Mouse (Mus musculus): ENCODE data around the gene Cilp2. TPM values are rescaled to one million over a fixed set of nuclear protein-coding genes. Genes with fewer than 3 reads are reported as not detected.

Cilp2 gene
- polyA plus RNA-seq, 1 experiment = 0.02 TPM

DNA sequence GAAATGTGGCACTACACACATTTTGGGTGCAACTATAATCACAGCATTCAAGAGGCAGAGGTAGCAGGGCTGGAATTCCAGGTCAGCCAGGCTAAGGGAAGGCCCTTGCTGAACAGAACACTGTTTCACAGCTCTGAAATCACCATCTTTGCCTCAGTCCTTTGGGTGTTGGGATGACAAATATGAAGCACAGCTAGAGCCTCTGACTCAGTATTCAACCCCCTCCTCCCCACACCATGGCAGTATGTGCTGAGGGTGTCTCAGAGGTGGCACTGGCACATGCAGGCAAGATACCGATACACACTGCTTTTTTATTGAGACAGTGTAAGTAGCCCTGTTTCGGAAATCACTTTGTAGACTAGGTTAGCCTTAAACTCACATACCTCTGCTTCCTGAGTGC is 18.8 kb upstream of the Cilp2 start:
- H3K36me3 ChIP-seq (ENCODE audit: control insufficient read depth, insufficient read depth) = peaks cover 23% of the 10 kb centered on the region
- H3K79me3 ChIP-seq (ENCODE audit: low read depth) = peaks cover under 1% of the 10 kb centered on the region
- no peak overlapping the region for H3K4me3 ChIP-seq (ENCODE audit: insufficient read depth, poor library complexity, severe bottlenecking)
- H3K79me2 ChIP-seq (ENCODE audit: control insufficient read depth, insufficient read depth) = peaks cover 2% of the 10 kb centered on the region
- no peaks in the 10 kb centered on the region for H3K27me3 ChIP-seq (ENCODE audit: control insufficient read depth, insufficient read depth, insufficient read length)
- H3ac ChIP-seq (ENCODE audit: control insufficient read depth, insufficient read length, low read depth) = no peak overlapping the region
- TF ChIP-seq MAX (IDR thresholded peaks at IDR 0.05) = no peak
- no peak for TF ChIP-seq CEBPB (IDR thresholded peaks at IDR 0.05; ENCODE audit: low read depth)
- TF ChIP-seq CTCF (IDR thresholded peaks at IDR 0.05; ENCODE audit: control insufficient read depth, insufficient read depth, insufficient read length) = no peak
- TF ChIP-seq MYOD1 (IDR thresholded peaks at IDR 0.05; ENCODE audit: control insufficient read depth, insufficient read length, low read depth) = no peak
- no peak for TF ChIP-seq USF1 (IDR thresholded peaks at IDR 0.05; ENCODE audit: low read depth)
- TF ChIP-seq FOSL1 (IDR thresholded peaks at IDR 0.05; ENCODE audit: insufficient read depth, low read length, poor library complexity, severe bottlenecking) = no peak
- TF ChIP-seq MYOG (IDR thresholded peaks at IDR 0.05; ENCODE audit: control insufficient read depth, extremely low read depth, insufficient read length) = no peak

DNA sequence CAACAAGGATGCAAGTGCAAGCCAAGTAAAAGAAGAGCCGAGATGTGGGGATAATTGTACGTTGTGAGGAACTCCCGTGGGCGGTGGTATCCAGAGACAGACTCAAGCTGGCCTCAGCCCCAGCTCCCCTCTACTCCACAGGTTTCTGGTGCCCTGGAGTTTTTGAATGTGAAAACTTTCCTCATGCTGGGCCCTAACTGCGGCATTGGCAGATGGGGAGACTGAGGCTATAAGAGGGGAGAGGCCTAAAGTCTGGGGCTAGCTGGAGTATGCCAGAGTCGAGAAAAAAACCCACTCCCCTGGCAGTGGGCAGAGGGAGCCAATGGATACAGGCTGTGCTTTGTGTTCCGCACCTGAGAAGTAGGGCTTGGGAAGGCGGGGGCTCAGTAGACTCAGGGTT is 16.6 kb upstream of the Cilp2 start:
- H3K36me3 ChIP-seq (ENCODE audit: control insufficient read depth, insufficient read depth) = peaks cover 8% of the 10 kb centered on the region
- no peak overlapping the region for H3ac ChIP-seq (ENCODE audit: control insufficient read depth, insufficient read length, low read depth)
- TF ChIP-seq MAX (IDR thresholded peaks at IDR 0.05) (no peak), MYOG (IDR thresholded peaks at IDR 0.05; ENCODE audit: control insufficient read depth, extremely low read depth, insufficient read length) (no peak), FOSL1 (IDR thresholded peaks at IDR 0.05; ENCODE audit: insufficient read depth, low read length, poor library complexity, severe bottlenecking) (no peak), CTCF (IDR thresholded peaks at IDR 0.05; ENCODE audit: control insufficient read depth, insufficient read depth, insufficient read length) (no peak), CEBPB (IDR thresholded peaks at IDR 0.05; ENCODE audit: low read depth) (no peak), MYOD1 (IDR thresholded peaks at IDR 0.05; ENCODE audit: control insufficient read depth, insufficient read length, low read depth) (no peak), USF1 (IDR thresholded peaks at IDR 0.05; ENCODE audit: low read depth) (no peak)
- H3K4me3 ChIP-seq (ENCODE audit: insufficient read depth, poor library complexity, severe bottlenecking) = no peak overlapping the region
- H3K27me3 ChIP-seq (ENCODE audit: control insufficient read depth, insufficient read depth, insufficient read length) = no peaks in the 10 kb centered on the region
- peaks cover 23% of the 10 kb centered on the region for H3K79me2 ChIP-seq (ENCODE audit: control insufficient read depth, insufficient read depth)
- peaks cover 13% of the 10 kb centered on the region for H3K79me3 ChIP-seq (ENCODE audit: low read depth)

DNA sequence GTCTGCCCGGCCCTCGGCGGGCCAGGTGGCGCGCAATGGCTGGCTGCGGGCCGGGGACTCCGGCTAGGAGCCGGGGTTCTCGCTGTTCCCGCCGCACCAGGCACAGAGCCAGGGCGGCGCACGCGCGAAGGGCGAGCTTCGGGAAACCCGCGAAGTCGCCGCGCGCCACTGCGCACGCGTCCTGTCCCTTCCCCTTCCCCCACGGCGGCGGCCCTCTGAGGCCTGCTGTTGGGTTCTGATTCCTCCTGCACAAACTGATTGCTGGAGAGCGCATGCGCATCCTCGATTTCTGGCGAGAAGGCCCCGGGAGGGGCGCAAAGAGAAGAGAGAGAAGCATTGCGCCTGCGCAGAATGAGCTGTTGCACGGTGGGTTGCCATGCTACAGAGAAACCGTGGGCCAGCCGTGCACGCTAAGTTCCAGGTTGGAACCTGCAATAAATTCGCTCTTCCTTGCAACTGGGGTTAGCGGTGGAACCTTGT is 15.6 kb upstream of the Cilp2 start:
- TF ChIP-seq MYOD1 (IDR thresholded peaks at IDR 0.05; ENCODE audit: control insufficient read depth, insufficient read length, low read depth) = no peak
- no peak for TF ChIP-seq USF1 (IDR thresholded peaks at IDR 0.05; ENCODE audit: low read depth)
- no peak for TF ChIP-seq MYOG (IDR thresholded peaks at IDR 0.05; ENCODE audit: control insufficient read depth, extremely low read depth, insufficient read length)
- peak; percentile 73 for TF ChIP-seq MAX (IDR thresholded peaks at IDR 0.05)
- Histone ChIP-seq H3ac (ENCODE audit: control insufficient read depth, insufficient read length, low read depth) (peak overlapping the region; percentile 54), H3K36me3 (ENCODE audit: control insufficient read depth, insufficient read depth) (no peaks in the 10 kb centered on the region), H3K79me3 (ENCODE audit: low read depth) (peaks cover 19% of the 10 kb centered on the region), H3K4me3 (ENCODE audit: insufficient read depth, poor library complexity, severe bottlenecking) (peak overlapping the region; percentile 21), H3K27me3 (ENCODE audit: control insufficient read depth, insufficient read depth, insufficient read length) (no peaks in the 10 kb centered on the region), H3K79me2 (ENCODE audit: control insufficient read depth, insufficient read depth) (peaks cover 33% of the 10 kb centered on the region)

DNA sequence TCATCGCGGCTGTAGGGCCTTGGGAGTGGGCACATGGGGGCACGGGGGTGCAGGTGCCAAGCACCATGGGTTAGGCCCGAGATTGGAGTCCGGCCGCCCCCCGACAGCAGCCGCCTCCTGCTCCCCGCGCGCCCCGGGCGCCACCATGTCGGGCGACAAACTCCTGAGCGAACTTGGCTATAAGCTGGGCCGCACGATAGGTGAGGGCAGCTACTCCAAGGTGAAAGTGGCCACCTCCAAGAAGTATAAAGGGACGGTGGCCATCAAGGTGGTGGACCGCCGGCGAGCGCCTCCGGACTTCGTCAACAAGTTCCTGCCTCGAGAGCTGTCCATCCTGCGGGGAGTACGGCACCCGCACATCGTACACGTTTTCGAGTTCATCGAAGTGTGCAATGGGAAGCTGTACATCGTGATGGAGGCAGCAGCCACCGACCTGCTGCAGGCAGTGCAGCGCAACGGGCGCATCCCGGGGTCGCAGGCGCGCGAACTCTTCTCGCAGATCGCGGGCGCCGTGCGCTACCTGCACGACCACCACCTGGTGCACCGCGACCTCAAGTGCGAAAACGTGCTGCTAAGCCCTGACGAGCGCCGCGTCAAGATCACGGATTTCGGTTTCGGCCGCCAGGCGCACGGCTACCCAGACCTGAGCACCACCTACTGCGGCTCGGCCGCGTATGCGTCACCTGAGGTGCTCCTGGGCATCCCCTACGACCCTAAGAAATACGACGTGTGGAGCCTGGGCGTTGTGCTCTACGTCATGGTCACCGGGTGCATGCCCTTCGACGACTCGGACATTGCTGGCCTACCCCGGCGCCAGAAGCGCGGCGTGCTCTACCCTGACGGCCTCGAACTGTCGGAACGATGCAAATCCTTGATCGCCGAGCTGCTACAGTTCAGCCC is 14.9 kb upstream of the Cilp2 start, which contains the start of the genes Tssk6, Ndufa13 and Yjefn3:
Gene Tssk6 (plus strand): TSS at position 22 of the 900 bp plus-strand sequence.
Gene Ndufa13 (minus strand): TSS at position 396 of the 900 bp plus-strand sequence.
Gene Yjefn3 (minus strand): TSS at position 550 of the 900 bp plus-strand sequence.
- peaks cover 40% of the 10 kb centered on the region for H3K79me2 ChIP-seq (ENCODE audit: control insufficient read depth, insufficient read depth)
- no peak for TF ChIP-seq MAX (IDR thresholded peaks at IDR 0.05)
- no peak for TF ChIP-seq MYOD1 (IDR thresholded peaks at IDR 0.05; ENCODE audit: control insufficient read depth, insufficient read length, low read depth)
- no peak for TF ChIP-seq USF1 (IDR thresholded peaks at IDR 0.05; ENCODE audit: low read depth)
- TF ChIP-seq MYOG (IDR thresholded peaks at IDR 0.05; ENCODE audit: control insufficient read depth, extremely low read depth, insufficient read length) = no peak
- TF ChIP-seq CEBPB (IDR thresholded peaks at IDR 0.05; ENCODE audit: low read depth) = no peak
- TF ChIP-seq CTCF (IDR thresholded peaks at IDR 0.05; ENCODE audit: control insufficient read depth, insufficient read depth, insufficient read length) = no peak
- no peak for TF ChIP-seq FOSL1 (IDR thresholded peaks at IDR 0.05; ENCODE audit: insufficient read depth, low read length, poor library complexity, severe bottlenecking)
- peak within 1 kb of the TSS; percentile 84 for H3ac ChIP-seq (ENCODE audit: control insufficient read depth, insufficient read length, low read depth)
- peaks cover 26% of the 10 kb centered on the region for H3K79me3 ChIP-seq (ENCODE audit: low read depth)
- no peaks in the 10 kb centered on the region for H3K36me3 ChIP-seq (ENCODE audit: control insufficient read depth, insufficient read depth)
- H3K27me3 ChIP-seq (ENCODE audit: control insufficient read depth, insufficient read depth, insufficient read length) = no peaks in the 10 kb centered on the region
- peak within 1 kb of the TSS; percentile 68 for H3K4me3 ChIP-seq (ENCODE audit: insufficient read depth, poor library complexity, severe bottlenecking)

DNA sequence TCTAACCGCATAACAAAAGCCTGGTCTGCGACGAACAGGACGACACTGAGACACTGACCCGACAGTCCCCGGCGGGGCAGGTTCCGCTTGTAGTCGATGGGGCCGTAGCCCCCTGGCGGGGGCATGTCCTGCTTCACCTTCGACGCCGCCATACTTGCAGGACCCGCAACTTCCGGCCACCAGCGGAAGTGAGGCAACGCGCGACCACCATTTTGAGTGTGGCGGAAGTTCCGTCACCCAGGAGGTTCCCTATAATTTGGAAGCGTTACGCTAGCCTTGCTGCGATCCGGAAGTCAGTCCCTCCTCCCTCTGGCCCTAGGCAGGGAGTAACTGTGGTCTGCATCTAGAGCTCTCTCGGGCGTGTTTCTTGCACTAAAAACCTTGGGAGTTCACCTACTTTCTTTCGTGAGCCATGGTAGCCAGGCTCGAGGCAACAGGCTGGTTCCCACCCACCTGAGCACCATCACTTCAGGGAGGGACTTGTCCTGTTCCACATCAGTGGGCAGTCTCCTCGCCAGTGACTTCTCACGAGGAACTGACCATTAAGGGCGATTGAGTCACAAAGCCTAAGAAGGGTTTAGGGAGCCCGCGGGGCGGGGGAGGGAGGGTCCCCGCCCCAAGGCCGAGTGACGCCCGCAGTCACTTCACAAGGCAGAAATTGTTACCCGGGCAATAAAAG is 14.1 kb upstream of the Cilp2 start:
- H3K4me3 ChIP-seq (ENCODE audit: insufficient read depth, poor library complexity, severe bottlenecking) = peak overlapping the region; percentile 68
- no peaks in the 10 kb centered on the region for H3K27me3 ChIP-seq (ENCODE audit: control insufficient read depth, insufficient read depth, insufficient read length)
- peaks cover 48% of the 10 kb centered on the region for H3K79me2 ChIP-seq (ENCODE audit: control insufficient read depth, insufficient read depth)
- peaks cover 3% of the 10 kb centered on the region for H3K36me3 ChIP-seq (ENCODE audit: control insufficient read depth, insufficient read depth)
- H3ac ChIP-seq (ENCODE audit: control insufficient read depth, insufficient read length, low read depth) = peak overlapping the region; percentile 84
- TF ChIP-seq CEBPB (IDR thresholded peaks at IDR 0.05; ENCODE audit: low read depth) (no peak), USF1 (IDR thresholded peaks at IDR 0.05; ENCODE audit: low read depth) (no peak), MYOD1 (IDR thresholded peaks at IDR 0.05; ENCODE audit: control insufficient read depth, insufficient read length, low read depth) (no peak), CTCF (IDR thresholded peaks at IDR 0.05; ENCODE audit: control insufficient read depth, insufficient read depth, insufficient read length) (no peak), FOSL1 (IDR thresholded peaks at IDR 0.05; ENCODE audit: insufficient read depth, low read length, poor library complexity, severe bottlenecking) (no peak), MAX (IDR thresholded peaks at IDR 0.05) (peak; percentile 60), MYOG (IDR thresholded peaks at IDR 0.05; ENCODE audit: control insufficient read depth, extremely low read depth, insufficient read length) (no peak)
- peaks cover 29% of the 10 kb centered on the region for H3K79me3 ChIP-seq (ENCODE audit: low read depth)
